7 mouse cellular contexts compared by ENCODE assay signal in the genomic region with DNA sequence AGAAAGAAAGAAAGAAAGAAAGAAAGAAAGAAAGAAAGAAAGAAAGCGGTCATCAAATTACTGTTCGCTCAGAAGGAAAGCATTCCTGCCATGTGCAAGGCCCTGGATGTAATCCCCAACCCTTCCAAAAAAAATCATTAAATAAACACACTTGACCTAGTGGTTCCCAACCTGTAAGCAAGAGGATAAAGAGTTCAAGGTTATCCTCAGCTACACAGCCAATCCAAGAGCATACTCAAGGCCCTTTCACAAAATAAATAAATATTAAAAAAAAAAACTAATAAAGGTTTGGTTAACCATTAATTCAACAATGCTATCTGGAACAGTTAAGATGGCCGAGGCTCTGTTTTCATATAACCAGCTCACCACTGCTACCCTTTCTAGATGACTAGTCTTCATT. TPM values are rescaled to one million over a fixed set of nuclear protein-coding genes. Genes with fewer than 3 reads are reported as not detected.
DNase-seq lines count a peak whose midpoint lies in the region; ATAC-seq and TF ChIP-seq lines count a peak whose summit lies in the region.

No protein-coding gene starts in this region.

- TF ChIP-seq CTCF in lung, embryonic 14.5 days (IDR thresholded peaks at IDR 0.05; ENCODE audit: low read depth) = no peak
- no peak for TF ChIP-seq CTCF in olfactory bulb, adult 2 months (IDR thresholded peaks at IDR 0.05; ENCODE audit: insufficient read depth, low read depth, low read length)

- H3K9ac ChIP-seq in lung, embryonic 14.5 days = no peak overlapping the region
- H3K9ac ChIP-seq in forebrain, embryonic 12.5 days = no peak overlapping the region
- no peak overlapping the region for H3K9ac ChIP-seq in limb, embryonic 12.5 days (replicated peaks)

- 0 out of 2 replicates have a peak, but pooled peaks cover 8% of the 10 kb centered on the region for H3K4me1 ChIP-seq in lung, embryonic 14.5 days (ENCODE audit: insufficient read depth)
- peaks cover 36% of the 10 kb centered on the region for H3K4me1 ChIP-seq in forebrain, embryonic 12.5 days
- H3K4me1 ChIP-seq in limb, embryonic 12.5 days (replicated peaks) = peaks cover 18% of the 10 kb centered on the region
- peaks cover 11% of the 10 kb centered on the region for H3K4me1 ChIP-seq in olfactory bulb, adult 2 months (ENCODE audit: control insufficient read depth, insufficient read depth, low read length)

- ATAC-seq in lung, embryonic 14.5 days (ENCODE audit: insufficient read depth) = no peak
- ATAC-seq in forebrain, embryonic 12.5 days (ENCODE audit: low FRiP score) = no peak
- no peak for ATAC-seq in limb, embryonic 12.5 days (ENCODE audit: insufficient number of reproducible peaks, insufficient read depth, low FRiP score, low TSS enrichment, low read depth)
- ATAC-seq in cerebellum, adult (ENCODE audit: insufficient number of reproducible peaks, low FRiP score, low TSS enrichment) = no peak

- no peak overlapping the region for H3K27ac ChIP-seq in lung, embryonic 14.5 days (ENCODE audit: low read depth)
- H3K27ac ChIP-seq in forebrain, embryonic 12.5 days = peak overlapping the region; percentile 82
- no peak overlapping the region for H3K27ac ChIP-seq in limb, embryonic 12.5 days
- peak overlapping the region; percentile 80 for H3K27ac ChIP-seq in olfactory bulb, adult 2 months (ENCODE audit: insufficient read depth, low read depth, low read length)

- H3K27me3 ChIP-seq in lung, embryonic 14.5 days (ENCODE audit: insufficient read depth, low read length) = peaks cover 33% of the 10 kb centered on the region
- peaks cover 18% of the 10 kb centered on the region; the same call in 1 of the 2 replicates for H3K27me3 ChIP-seq in forebrain, embryonic 12.5 days
- H3K27me3 ChIP-seq in limb, embryonic 12.5 days = peaks cover 40% of the 10 kb centered on the region

- WGBS in lung, embryonic 14.5 days = 66% methylated on average over 3 of the region's 3 CpGs
- WGBS in forebrain, embryonic 12.5 days = 65% methylated on average over 3 of the region's 3 CpGs
- WGBS in limb, embryonic 12.5 days = 78% methylated on average over 3 of the region's 3 CpGs
- 60% methylated on average over 3 of the region's 3 CpGs for WGBS in olfactory bulb, adult 2 months

- H3K4me3 ChIP-seq in lung, embryonic 14.5 days (ENCODE audit: low read depth, low read length) = no peak overlapping the region
- peak overlapping the region; percentile 86 for H3K4me3 ChIP-seq in forebrain, embryonic 12.5 days (replicated peaks)
- peak overlapping the region; percentile 77 for H3K4me3 ChIP-seq in limb, embryonic 12.5 days (replicated peaks)
- peak overlapping the region; percentile 45 for H3K4me3 ChIP-seq in olfactory bulb, adult 2 months (ENCODE audit: insufficient read depth, low read depth, low read length)

- no peak for TF ChIP-seq POLR2A in olfactory bulb, adult 2 months (IDR thresholded peaks at IDR 0.05; ENCODE audit: insufficient read depth, low read depth, low read length)

- H3K9me3 ChIP-seq in lung, embryonic 14.5 days (ENCODE audit: low read depth, low read length) = no peaks in the 10 kb centered on the region
- no peaks in the 10 kb centered on the region for H3K9me3 ChIP-seq in forebrain, embryonic 12.5 days
- no peaks in the 10 kb centered on the region for H3K9me3 ChIP-seq in limb, embryonic 12.5 days

- H3K36me3 ChIP-seq in lung, embryonic 14.5 days (ENCODE audit: insufficient read depth) = no peaks in the 10 kb centered on the region
- H3K36me3 ChIP-seq in forebrain, embryonic 12.5 days (replicated peaks) = no peaks in the 10 kb centered on the region
- H3K36me3 ChIP-seq in limb, embryonic 12.5 days = no peaks in the 10 kb centered on the region

- H3K4me2 ChIP-seq in lung, embryonic 14.5 days = peak overlapping the region; percentile 99
- H3K4me2 ChIP-seq in forebrain, embryonic 12.5 days = peak overlapping the region; percentile 99
- H3K4me2 ChIP-seq in limb, embryonic 12.5 days = peak overlapping the region; percentile 99

- DNase-seq in lung, embryonic 14.5 days = no peak
- no peak for DNase-seq in lung, postnatal 14 days
- no peak for DNase-seq in thymus, postnatal 25 days

RNA-seq across cellular contexts. Expression of gene Frat1, which starts 0.8 kb away (rescaled TPM):
- 4.4 and 4.5 TPM in 2 replicates for polyA plus RNA-seq in lung, embryonic 14.5 days (2014; fragmentation: Nextera tagmentation; extraction: Ambion mirVana)
- 18.1 and 20.5 TPM in 2 replicates for polyA plus RNA-seq in forebrain, embryonic 12.5 days (2016; fragmentation: Nextera tagmentation; extraction: Ambion mirVana)
- 5.8 and 6.2 TPM in 2 replicates for polyA plus RNA-seq in limb, embryonic 12.5 days (2016; fragmentation: Nextera tagmentation; extraction: Ambion mirVana)
- not detected in 2 replicates for polyA plus RNA-seq in olfactory bulb, adult 2 months (2012; ENCODE audit: insufficient read depth, insufficient read length, low replicate concordance, missing spikeins)

RNA-seq across cellular contexts. Expression of gene Frat2, which starts 19.0 kb away (rescaled TPM):
- 2.4 and 2.6 TPM in 2 replicates for polyA plus RNA-seq in lung, embryonic 14.5 days (2014; fragmentation: Nextera tagmentation; extraction: Ambion mirVana)
- polyA plus RNA-seq in forebrain, embryonic 12.5 days (2016; fragmentation: Nextera tagmentation; extraction: Ambion mirVana) = 19.3 and 22.7 TPM in 2 replicates
- polyA plus RNA-seq in limb, embryonic 12.5 days (2016; fragmentation: Nextera tagmentation; extraction: Ambion mirVana) = 5.0 and 5.6 TPM in 2 replicates
- polyA plus RNA-seq in olfactory bulb, adult 2 months (2012; ENCODE audit: insufficient read depth, insufficient read length, low replicate concordance, missing spikeins) = not detected in 2 replicates

RNA-seq across cellular contexts. Expression of gene Arhgap19, which starts 27.1 kb away (rescaled TPM):
- polyA plus RNA-seq in lung, embryonic 14.5 days (2014; fragmentation: Nextera tagmentation; extraction: Ambion mirVana) = 39.2 and 40.9 TPM in 2 replicates
- 36.0 and 38.8 TPM in 2 replicates for polyA plus RNA-seq in forebrain, embryonic 12.5 days (2016; fragmentation: Nextera tagmentation; extraction: Ambion mirVana)
- 33.5 and 35.0 TPM in 2 replicates for polyA plus RNA-seq in limb, embryonic 12.5 days (2016; fragmentation: Nextera tagmentation; extraction: Ambion mirVana)
- not detected in 2 replicates for polyA plus RNA-seq in olfactory bulb, adult 2 months (2012; ENCODE audit: insufficient read depth, insufficient read length, low replicate concordance, missing spikeins)

Comparison
In these comparisons a context has a peak if more than half of its experiments do, and no peak if none do; other contexts are left out.
1. H3K27ac ChIP-seq: peak in forebrain, embryonic 12.5 days (single experiment) and olfactory bulb, adult 2 months (single experiment); none in lung, embryonic 14.5 days (single experiment) and limb, embryonic 12.5 days (single experiment).
2. Peak in every context shown above with its lines, with median percentiles within 50 percentile points of each other: H3K4me2 ChIP-seq.